Mouse (Mus musculus) CH12.LX (cell line): ENCODE measurements at regions not wholly inside any gene's neighbourhood (a gene's known extent, or its start where the extent isn't known, plus 50 kb on each side); places are given as distances from the start of the nearest gene placed in this dataset.

ENCODE experiments used
- DNase-seq: peaks from one replicate; pipeline ENCODE4 v3.0.0-alpha.2; 2013; ENCODE audit errors: extremely low read depth
- H3K27ac ChIP-seq: 2 replicates; pipeline ENCODE4 v1.5.1; 2012; ENCODE audit warnings: low read depth, mild to moderate bottlenecking, control low read depth, moderate library complexity; ENCODE audit not compliant: insufficient read depth
- H3K27me3 ChIP-seq: replicated peaks from 2 replicates; pipeline ENCODE3; 2012; ENCODE audit warnings: inconsistent platforms
- H3K36me3 ChIP-seq, 2 experiments: replicated peaks in 1 of 2; 2 replicates each; pipeline versions ENCODE3 to v1.6.1; 2012; ENCODE audit warnings: inconsistent platforms in 1 of 2, low read length in 1 of 2, mild to moderate bottlenecking in 1 of 2, mixed read lengths in 1 of 2, moderate library complexity in 1 of 2; ENCODE audit not compliant: control insufficient read depth in 1 of 2, insufficient read depth in 1 of 2
- H3K4me1 ChIP-seq, 2 experiments: 2 replicates each; pipeline ENCODE4 v1.6.1; 2012; ENCODE audit warnings: inconsistent platforms in 1 of 2, moderate library complexity in 1 of 2; ENCODE audit not compliant: insufficient read depth in 2 of 2, control insufficient read depth in 1 of 2
- H3K4me2 ChIP-seq: 2 replicates; pipeline ENCODE4 v1.6.1; 2012; ENCODE audit warnings: low read depth, mild to moderate bottlenecking, control low read depth; ENCODE audit not compliant: poor library complexity, insufficient read depth, severe bottlenecking
- H3K4me3 ChIP-seq, 3 experiments: fragments of 150-350 bp in 1 of 3; sonication (generic) in 1 of 3; replicated peaks in 1 of 3; 2 replicates each; pipeline versions ENCODE3 to v1.5.1; 2011 to 2012; ENCODE audit warnings: low read depth in 2 of 3, low read length in 2 of 3, mild to moderate bottlenecking in 2 of 3, moderate library complexity in 2 of 3, control low read depth in 1 of 3, improper control_type of control experiment in 1 of 3, inconsistent platforms in 1 of 3, mixed read lengths in 1 of 3; ENCODE audit not compliant: poor library complexity in 1 of 3
- H3K79me2 ChIP-seq: replicated peaks from 2 replicates; pipeline ENCODE4 v1.6.1; 2012; ENCODE audit warnings: mild to moderate bottlenecking, moderate library complexity; ENCODE audit not compliant: control insufficient read depth, poor library complexity, insufficient read depth, severe bottlenecking; ENCODE audit errors: extremely low read depth
- H3K9ac ChIP-seq: 2 replicates; pipeline ENCODE4 v1.6.1; 2012; ENCODE audit warnings: low read depth, mild to moderate bottlenecking, control low read depth, moderate library complexity; ENCODE audit not compliant: insufficient read depth
- H3K9me3 ChIP-seq: replicated peaks from 2 replicates; pipeline ENCODE3; 2012; ENCODE audit warnings: low read length, inconsistent platforms, mixed read lengths
- CHD2 ChIP-seq: IDR thresholded peaks from 2 replicates; pipeline ENCODE4 v1.6.1; 2011; ENCODE audit warnings: low read length, improper control_type of control experiment
- CTCF ChIP-seq, 2 experiments: IDR thresholded peaks in 1 of 2; conservative IDR thresholded peaks in 1 of 2; 2 replicates each; pipeline ENCODE4 v1.5.1; 2011 to 2012; ENCODE audit warnings: low read depth in 2 of 2, low read length in 2 of 2, improper control_type of control experiment in 1 of 2, inconsistent platforms in 1 of 2, mild to moderate bottlenecking in 1 of 2, moderate library complexity in 1 of 2
- E2F4 ChIP-seq: IDR thresholded peaks from 2 replicates; pipeline ENCODE4 v1.6.1; 2011; ENCODE audit warnings: low read depth, low read length, improper control_type of control experiment; ENCODE audit not compliant: insufficient replicate concordance
- ELF1 ChIP-seq: IDR thresholded peaks from 2 replicates; pipeline ENCODE4 v1.6.1; 2014; ENCODE audit warnings: low read depth, mild to moderate bottlenecking, inconsistent platforms, low read length, improper control_type of control experiment
- EP300 ChIP-seq: IDR thresholded peaks from 2 replicates; pipeline ENCODE4 v1.6.1; 2011; ENCODE audit warnings: low read length, improper control_type of control experiment
- ETS1 ChIP-seq: conservative IDR thresholded peaks from 2 replicates; pipeline ENCODE4 v1.6.1; 2012; ENCODE audit warnings: low read depth, mild to moderate bottlenecking, inconsistent platforms, low read length, improper control_type of control experiment, moderate library complexity
- GABPA ChIP-seq: IDR thresholded peaks from 2 replicates; pipeline ENCODE4 v1.6.1; 2012; ENCODE audit warnings: low read depth, low read length, improper control_type of control experiment, inconsistent platforms; ENCODE audit not compliant: insufficient replicate concordance
- HCFC1 ChIP-seq: IDR thresholded peaks from 2 replicates; pipeline ENCODE4 v1.6.1; 2012; ENCODE audit warnings: low read depth, mild to moderate bottlenecking, inconsistent platforms, low read length, improper control_type of control experiment
- IRF4 ChIP-seq: IDR thresholded peaks from 2 replicates; pipeline ENCODE4 v1.6.1; 2014; ENCODE audit warnings: low read depth, mild to moderate bottlenecking, inconsistent platforms, low read length, improper control_type of control experiment
- JUND ChIP-seq: conservative IDR thresholded peaks from 2 replicates; pipeline ENCODE4 v1.6.1; 2011; ENCODE audit warnings: low read depth, low read length, improper control_type of control experiment
- KAT2A ChIP-seq: IDR thresholded peaks from 2 replicates; pipeline ENCODE4 v1.6.1; 2012; ENCODE audit warnings: low read length, improper control_type of control experiment, inconsistent platforms; ENCODE audit not compliant: insufficient replicate concordance
- MAFK ChIP-seq: IDR thresholded peaks from 2 replicates; pipeline ENCODE4 v1.6.1; 2011; ENCODE audit warnings: low read length, improper control_type of control experiment; ENCODE audit not compliant: insufficient replicate concordance
- MAX ChIP-seq: IDR thresholded peaks from 2 replicates; pipeline ENCODE4 v1.6.1; 2011; ENCODE audit warnings: low read length, improper control_type of control experiment
- MEF2A ChIP-seq: IDR thresholded peaks from 2 replicates; pipeline ENCODE4 v1.6.1; 2014; ENCODE audit warnings: low read depth, mild to moderate bottlenecking, inconsistent platforms, low read length, improper control_type of control experiment, borderline replicate concordance
- MYC ChIP-seq: IDR thresholded peaks from 2 replicates; pipeline ENCODE4 v1.6.1; 2011; ENCODE audit warnings: low read depth, mild to moderate bottlenecking, improper control_type of control experiment, low read length
- NELFE ChIP-seq: IDR thresholded peaks from 2 replicates; pipeline ENCODE4 v1.6.1; 2011; ENCODE audit warnings: low read depth, low read length, improper control_type of control experiment
- NRF1 ChIP-seq: IDR thresholded peaks from 2 replicates; pipeline ENCODE4 v1.6.1; 2014; ENCODE audit warnings: low read depth, mild to moderate bottlenecking, inconsistent platforms, low read length, improper control_type of control experiment, moderate library complexity
- PAX5 ChIP-seq: IDR thresholded peaks from 2 replicates; pipeline ENCODE4 v1.6.1; 2012; ENCODE audit warnings: low read length, inconsistent platforms, mixed read lengths
- POLR2AphosphoS2 ChIP-seq: IDR thresholded peaks from 2 replicates; pipeline ENCODE4 v1.6.1; 2011; ENCODE audit warnings: low read depth, low read length, improper control_type of control experiment
- RAD21 ChIP-seq: IDR thresholded peaks from 2 replicates; pipeline ENCODE4 v1.6.1; 2011; ENCODE audit warnings: low read depth, mild to moderate bottlenecking, low read length, improper control_type of control experiment, moderate library complexity
- RCOR1 ChIP-seq: conservative IDR thresholded peaks from 2 replicates; pipeline ENCODE4 v1.6.1; 2012; ENCODE audit warnings: low read depth, mild to moderate bottlenecking, inconsistent platforms, low read length, improper control_type of control experiment
- SMC3 ChIP-seq: IDR thresholded peaks from 2 replicates; pipeline ENCODE4 v1.6.1; 2011; ENCODE audit warnings: low read depth, low read length, improper control_type of control experiment
- TCF12 ChIP-seq: IDR thresholded peaks from 2 replicates; pipeline ENCODE4 v1.6.1; 2014; ENCODE audit warnings: low read depth, mild to moderate bottlenecking, inconsistent platforms, low read length, improper control_type of control experiment
- UBTF ChIP-seq: IDR thresholded peaks from 2 replicates; pipeline ENCODE4 v1.6.1; 2012; ENCODE audit warnings: low read depth, mild to moderate bottlenecking, inconsistent platforms, low read length, improper control_type of control experiment, moderate library complexity
- ZC3H11A ChIP-seq: IDR thresholded peaks from 2 replicates; pipeline ENCODE4 v1.6.1; 2012; ENCODE audit warnings: low read depth, mild to moderate bottlenecking, inconsistent platforms, low read length, improper control_type of control experiment
- ZKSCAN1 ChIP-seq: IDR thresholded peaks from 2 replicates; pipeline ENCODE4 v1.6.1; 2012; ENCODE audit warnings: low read depth, inconsistent platforms, low read length, improper control_type of control experiment, borderline replicate concordance
- ZMIZ1 ChIP-seq: IDR thresholded peaks from 2 replicates; pipeline ENCODE4 v1.6.1; 2012; ENCODE audit warnings: low read depth, mild to moderate bottlenecking, inconsistent platforms, low read length, improper control_type of control experiment
- dilution Hi-C: fragments of 300-500 bp; cut with MboI; formaldehyde crosslinking; loops from 2 replicates; pipeline ENCODE4 v1.14.3; 2020; ENCODE audit warnings: low sequenced_read_pairs; ENCODE audit not compliant: extremely low pct_unique_long_range_greater_than_20kb, extremely low pct_ligation_motif_present
- in situ Hi-C: fragments of 300-500 bp; cut with MboI; formaldehyde crosslinking; loops from 3 replicates; pipeline ENCODE4 v1.14.3; 2019; ENCODE audit warnings: low sequenced_read_pairs, low pct_ligation_motif_present, low pct_unique_long_range_greater_than_20kb, mixed read lengths

- Histone ChIP-seq H3K9me3 (peaks cover 10% of the 10 kb centered on the region), H3K27me3 (peaks cover 3% of the 10 kb centered on the region), H3K4me2 (no peak overlapping the region), H3K79me2 (no peaks in the 10 kb centered on the region), H3K36me3 (no peaks in the 10 kb centered on the region), H3K4me3 (no peak overlapping the region), H3K4me1 (peaks cover 3 to 5% of the 10 kb centered on the region in 2 experiments; a peak in 3 of 4 replicates), H3K9ac (no peak overlapping the region), H3K27ac (no peak overlapping the region)
- in situ Hi-C loops (no loop called here), dilution Hi-C loops (no loop called here)
- no peak for TF ChIP-seq ZMIZ1
- no peak for TF ChIP-seq CTCF (conservative IDR thresholded peaks at IDR 0.05 in 1 of 2, IDR thresholded peaks at IDR 0.05 in 1 of 2; ENCODE audit: low read depth in 2 of 2, low read length in 2 of 2)
- TF ChIP-seq NRF1, result no peak
- TF ChIP-seq NELFE, result no peak
- no peak for TF ChIP-seq HCFC1
- TF ChIP-seq MAX, result no peak
- no peak for TF ChIP-seq KAT2A
- TF ChIP-seq ETS1, result no peak
- no peak for TF ChIP-seq CHD2
- no peak for TF ChIP-seq TCF12
- no peak for TF ChIP-seq RAD21
- TF ChIP-seq MAFK, result no peak
- TF ChIP-seq ZC3H11A, result no peak
- no peak for TF ChIP-seq MYC
- no peak for TF ChIP-seq JUND
- DNase-seq, result no peak
Observed at GRCm38 (mm10) chr15:59784556-59784929, 231.9 kb downstream of the 4933412E24Rik start.

- in situ Hi-C loops, result no loop called here
- no peak overlapping the region for H3K27ac ChIP-seq
Observed at GRCm38 (mm10) chr15:59783782-59784555, 232.4 kb downstream of the 4933412E24Rik start.

More at GRCm38 (mm10) chr15:59783782-59784555, 232.4 kb downstream of the 4933412E24Rik start:
- Histone ChIP-seq H3K79me2 (no peaks in the 10 kb centered on the region), H3K36me3 (no peaks in the 10 kb centered on the region), H3K4me2 (no peak overlapping the region), H3K9me3 (peaks cover 10% of the 10 kb centered on the region), H3K4me1 (peaks cover 3 to 5% of the 10 kb centered on the region in 2 experiments; a peak in 3 of 4 replicates), H3K27me3 (peaks cover 3% of the 10 kb centered on the region), H3K9ac (no peak overlapping the region), H3K4me3 (no peak overlapping the region)
- dilution Hi-C loops, result no loop called here
- TF ChIP-seq NELFE (no peak), UBTF (no peak), MAX (no peak), MEF2A (no peak), POLR2AphosphoS2 (no peak), PAX5 (no peak), ZKSCAN1 (no peak), RCOR1 (no peak), MAFK (no peak), GABPA (no peak), ELF1 (no peak), ETS1 (no peak), TCF12 (no peak), E2F4 (no peak), SMC3 (no peak), NRF1 (no peak), ZMIZ1 (no peak), RAD21 (no peak), IRF4 (no peak), EP300 (no peak)
- DNase-seq, result no peak
